Mouse (Mus musculus) liver, adult 2 months (tissue): Measurements from ENCODE around the gene Cant1.

ENCODE experiments used
- CTCF ChIP-seq: fragments of 200-500 bp; IDR thresholded peaks from 2 replicates; pipeline ENCODE4 v1.5.1; 2011; ENCODE audit warnings: low read depth, low read length, control low read depth
- POLR2A ChIP-seq: fragments of 200-500 bp; IDR thresholded peaks from 2 replicates; pipeline ENCODE4 v1.6.1; 2011; ENCODE audit warnings: low read length, control low read depth; ENCODE audit not compliant: insufficient read depth; ENCODE audit errors: extremely low read depth

DNA sequence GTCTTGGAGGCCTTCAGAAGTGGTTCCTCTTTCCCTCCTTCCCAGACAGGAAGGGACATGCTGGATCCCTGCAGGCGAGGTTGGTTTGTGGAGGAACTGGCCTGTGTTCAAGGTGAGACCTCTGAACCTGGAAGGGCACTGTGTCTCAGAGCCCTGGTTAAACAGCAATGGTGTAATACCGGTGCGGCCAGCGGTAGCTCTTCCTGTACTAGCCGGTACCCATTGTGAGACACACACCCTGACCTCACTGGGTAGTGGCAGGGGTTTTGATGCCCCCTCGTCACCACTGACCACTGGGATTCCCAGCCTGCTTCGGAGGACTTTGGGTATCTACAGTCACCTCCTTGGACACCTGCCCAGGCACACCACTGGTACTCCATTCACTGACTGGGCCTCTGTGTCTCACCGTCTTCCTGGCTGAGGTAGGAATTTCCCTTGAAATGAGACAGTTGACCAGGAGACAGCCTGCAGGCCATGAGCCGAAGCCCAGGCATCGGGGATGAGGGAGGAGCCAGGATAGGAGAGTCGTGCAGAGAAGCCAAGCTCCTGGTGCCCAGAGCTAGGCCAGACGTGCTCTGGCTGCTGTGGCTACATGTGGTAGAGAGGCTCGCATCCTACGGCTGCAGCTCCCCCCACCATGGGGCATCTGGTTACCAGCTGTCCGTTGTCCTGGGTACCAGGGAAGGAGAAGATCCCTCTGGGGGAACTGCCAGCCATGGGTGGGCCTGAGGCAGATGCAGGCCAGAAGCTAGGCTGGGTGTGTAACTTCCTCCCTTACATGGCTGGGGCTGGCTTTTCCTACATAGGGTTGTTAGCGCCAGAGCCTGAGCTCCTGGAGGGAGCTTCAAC lies 12.4 kb upstream of the Cant1 start:
- TF ChIP-seq POLR2A (no peak), CTCF (no peak)
